Mouse (Mus musculus) MEL-GATA-1-ER (cell line): ENCODE measurements around the gene Tango6.

Experiments used
- DNase-seq: peaks from one replicate; pipeline ENCODE4 v3.0.0-alpha.2; 2012; ENCODE audit warnings: low read depth; ENCODE audit errors: extremely low read depth

The Tango6 gene

GRCm38 (mm10) chr8:106682971-106683668, at the start of gene Tango6:
Gene Tango6, plus strand, starts transcription at chr8:106683068.
- DNase-seq: peak; percentile 64

GRCm38 (mm10) chr8:106633361-106634158, 49.3 kb upstream of the Tango6 start:
- peak; percentile 85 for DNase-seq

GRCm38 (mm10) chr8:106635284-106635683, 47.6 kb upstream of the Tango6 start:
- DNase-seq: no peak

GRCm38 (mm10) chr8:106637446-106637845, 45.4 kb upstream of the Tango6 start:
- no peak for DNase-seq

- no peak for DNase-seq
Measured at GRCm38 (mm10) chr8:106638768-106639295, 44.0 kb upstream of the Tango6 start.

- no peak for DNase-seq
Measured at GRCm38 (mm10) chr8:106640212-106640611, 42.7 kb upstream of the Tango6 start.

GRCm38 (mm10) chr8:106640921-106641320, 41.9 kb upstream of the Tango6 start:
- DNase-seq: no peak

- DNase-seq: no peak
Measured at GRCm38 (mm10) chr8:106642172-106642571, 40.7 kb upstream of the Tango6 start.

GRCm38 (mm10) chr8:106643100-106643499, 39.8 kb upstream of the Tango6 start:
- peak; percentile 56 for DNase-seq

- DNase-seq: no peak
Measured at GRCm38 (mm10) chr8:106644957-106645356, 37.9 kb upstream of the Tango6 start.

GRCm38 (mm10) chr8:106646153-106646552, 36.7 kb upstream of the Tango6 start:
- no peak for DNase-seq

GRCm38 (mm10) chr8:106646731-106647130, 36.1 kb upstream of the Tango6 start:
- DNase-seq: no peak

- peak; percentile 36 for DNase-seq
Measured at GRCm38 (mm10) chr8:106647387-106647786, 35.5 kb upstream of the Tango6 start.

- DNase-seq: no peak
Measured at GRCm38 (mm10) chr8:106648421-106648820, 34.4 kb upstream of the Tango6 start.

- DNase-seq: no peak
Measured at GRCm38 (mm10) chr8:106651994-106652393, 30.9 kb upstream of the Tango6 start.

- no peak for DNase-seq
Measured at GRCm38 (mm10) chr8:106656046-106656445, 26.8 kb upstream of the Tango6 start.

GRCm38 (mm10) chr8:106672786-106673185, 10.1 kb upstream of the Tango6 start:
- no peak for DNase-seq

- no peak for DNase-seq
Measured at GRCm38 (mm10) chr8:106674318-106674717, 8.6 kb upstream of the Tango6 start.

- DNase-seq: peak; percentile 79
Measured at GRCm38 (mm10) chr8:106674894-106675293, 8.0 kb upstream of the Tango6 start.

- DNase-seq: no peak
Measured at GRCm38 (mm10) chr8:106684387-106684786, 1.5 kb downstream of the Tango6 start.

GRCm38 (mm10) chr8:106687479-106687878, 4.6 kb downstream of the Tango6 start:
- peak; percentile 30 for DNase-seq

- DNase-seq: no peak
Measured at GRCm38 (mm10) chr8:106697748-106698248, 14.9 kb downstream of the Tango6 start.
